Mouse (Mus musculus) central nervous system, embryonic 11.5 days (tissue): ENCODE results near the gene Bcas3. TPM values are rescaled to one million over a fixed set of nuclear protein-coding genes. Genes with fewer than 3 reads are reported as not detected.

Source experiments
- polyA plus RNA-seq: library from polyadenylated mRNA; depleted of rRNA; stranded (reverse); fragments of >200 nt; gene quantifications from 2 replicates; pipeline ENCODE4 v1.2.3, GENCODE M21; 2012; rRNA removed

The Bcas3 gene
- 12.6 and 18.9 TPM in 2 replicates for polyA plus RNA-seq

GRCm38 (mm10) chr11:85352539-85353380, at the start of gene Bcas3:
Gene Bcas3 (plus strand): TSS chr11:85353167.

DNA sequence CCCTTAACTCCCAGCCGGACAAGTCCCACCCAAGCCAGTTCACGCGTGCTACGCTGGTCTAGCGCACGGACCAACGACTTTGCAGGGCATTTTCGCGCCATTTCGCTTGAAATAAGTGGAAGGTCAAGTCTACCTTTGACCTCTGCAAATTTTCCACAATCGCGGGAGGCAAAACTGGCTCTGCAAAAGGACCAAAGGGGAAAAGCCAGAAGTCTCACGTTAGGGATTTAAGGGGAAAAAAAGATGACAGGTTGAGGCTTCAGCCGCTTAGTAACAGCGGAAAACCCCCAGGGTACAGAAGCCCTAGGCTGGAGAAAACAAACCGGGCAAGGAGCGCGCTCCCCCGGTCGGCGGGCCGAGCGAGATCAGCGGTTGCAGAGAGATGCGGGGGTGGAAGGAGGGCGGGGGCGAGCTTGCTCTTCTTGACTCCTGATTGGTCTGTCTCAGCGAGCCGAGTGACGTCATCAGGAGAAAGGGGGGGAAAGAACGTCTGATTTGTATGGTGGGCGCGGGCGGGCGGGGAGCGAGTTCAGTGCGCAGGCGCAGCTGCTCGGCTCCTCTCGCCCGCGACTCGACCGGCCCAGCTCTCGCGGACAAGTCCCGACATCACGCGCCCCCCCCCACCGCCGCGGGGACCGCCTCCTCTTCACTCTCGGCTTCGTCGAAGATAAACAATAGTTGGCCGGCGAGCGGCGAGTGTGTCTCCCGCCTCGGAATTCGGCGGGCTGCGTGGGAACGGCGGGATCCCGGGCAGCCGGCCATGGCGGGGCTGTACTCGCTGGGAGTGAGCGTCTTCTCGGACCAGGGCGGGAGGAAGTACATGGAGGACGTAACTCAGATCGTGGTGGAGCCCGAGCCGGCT, 42.0 kb upstream of the Bcas3 start, which contains the start of gene Ppm1d:
Gene Ppm1d, plus strand, starts transcription at position 532 of the 862 bp plus-strand sequence.

GRCm38 (mm10) chr11:85832231-85832924, 479.4 kb downstream of the Bcas3 start, which contains the start of gene Tbx2:
Gene Tbx2 (plus strand): TSS chr11:85832551.

GRCm38 (mm10) chr11:85850233-85850632, 497.3 kb downstream of the Bcas3 start, which contains the start of gene Gm11444:
Gene Gm11444 (minus strand): TSS chr11:85850333.

Other genes starting within 250 kb of the Bcas3 start
- gene Usp32, start 213.0 kb upstream of the Bcas3 start, polyA plus RNA-seq = 18.9 and 21.1 TPM in 2 replicates
- gene 1700125H20Rik, start 182.8 kb upstream of the Bcas3 start, polyA plus RNA-seq = 0.08 and 0.42 TPM in 2 replicates
- 32.7 and 39.2 TPM in 2 replicates for gene Appbp2, start 118.0 kb upstream of the Bcas3 start, polyA plus RNA-seq
- 21.2 and 25.1 TPM in 2 replicates for gene Ppm1d, start 41.9 kb upstream of the Bcas3 start, polyA plus RNA-seq